Mouse (Mus musculus) small intestine, adult 2 months (tissue): Measurements from ENCODE around the gene Nol10. TPM values are rescaled to one million over a fixed set of nuclear protein-coding genes. Genes with fewer than 3 reads are reported as not detected.

Experiments
- H3K27ac ChIP-seq: fragments of 200-500 bp; 2 replicates; pipeline ENCODE4 v1.5.1; 2012; ENCODE audit warnings: low read depth, low read length, control low read depth, inconsistent platforms; ENCODE audit not compliant: insufficient read depth
- H3K27me3 ChIP-seq: fragments of 200-500 bp; 2 replicates; pipeline ENCODE4 v1.6.1; 2012; ENCODE audit warnings: mild to moderate bottlenecking, moderate library complexity, low read length, inconsistent platforms; ENCODE audit not compliant: control insufficient read depth, insufficient read depth
- H3K36me3 ChIP-seq: fragments of 200-500 bp; 2 replicates; pipeline ENCODE4 v1.6.1; 2012; ENCODE audit warnings: mild to moderate bottlenecking, low read length, control low read depth, inconsistent platforms; ENCODE audit not compliant: control insufficient read depth, insufficient read depth
- H3K4me1 ChIP-seq: fragments of 200-500 bp; 2 replicates; pipeline ENCODE4 v1.6.1; 2012; ENCODE audit warnings: low read length, inconsistent platforms, mixed read lengths; ENCODE audit not compliant: control insufficient read depth, insufficient read depth, insufficient read length
- H3K4me3 ChIP-seq: fragments of 200-500 bp; 2 replicates; pipeline ENCODE4 v1.5.1; 2012; ENCODE audit warnings: low read depth, mild to moderate bottlenecking, control low read depth, inconsistent platforms, low read length, moderate library complexity
- CTCF ChIP-seq: fragments of 200-500 bp; IDR thresholded peaks from 2 replicates; pipeline ENCODE4 v1.5.1; 2012; ENCODE audit warnings: low read depth, mild to moderate bottlenecking, control low read depth, inconsistent platforms, low read length, moderate library complexity, mixed read lengths; ENCODE audit not compliant: insufficient replicate concordance, insufficient read length; ENCODE audit errors: extremely low read depth
- POLR2A ChIP-seq: fragments of 200-500 bp; IDR thresholded peaks from 2 replicates; pipeline ENCODE4 v1.6.1; 2012; ENCODE audit warnings: low read depth, mild to moderate bottlenecking, control low read depth, inconsistent platforms, low read length, moderate library complexity
- WGBS: fragments of 180-500 bp; shearing (Covaris S2); methylation state at CpG from one replicate; pipeline ENCODE4 v1.1.7; 2018; 5-methylcytosine and 5-hydroxymethylcytosine counted together
- polyA plus RNA-seq: library from polyadenylated mRNA; depleted of rRNA; stranded (reverse); fragments of >200 nt; gene quantifications from 2 replicates; pipeline ENCODE4 v1.2.3, GENCODE M21; 2012

The Nol10 gene
- polyA plus RNA-seq, 1 experiment, result 1.3 TPM

DNA sequence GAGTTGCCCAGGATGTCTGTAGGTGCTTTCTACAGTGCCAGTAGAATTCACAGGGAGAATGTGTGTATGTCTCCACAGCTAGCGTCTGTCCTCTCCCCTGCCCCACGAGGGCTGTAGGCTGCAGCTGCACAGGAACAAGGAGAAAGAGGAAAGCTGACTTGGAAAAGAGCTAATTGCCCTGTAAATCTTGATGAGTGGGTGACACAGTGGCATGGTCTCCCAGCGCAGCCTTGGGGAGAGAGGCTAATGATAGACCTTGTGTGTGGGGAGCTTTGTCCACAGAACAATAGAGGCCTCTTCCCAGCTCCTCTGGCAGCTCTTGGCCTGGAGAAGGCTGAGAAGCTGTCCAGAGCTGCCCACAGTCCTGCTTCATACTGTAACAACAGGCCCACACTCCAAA, 78.5 kb downstream of the Nol10 start:
- Histone ChIP-seq H3K4me1 (no peaks in the 10 kb centered on the region), H3K27ac (no peak overlapping the region), H3K4me3 (no peak overlapping the region), H3K36me3 (peaks cover 19% of the 10 kb centered on the region; the same call in 1 of the 2 replicates), H3K27me3 (no peaks in the 10 kb centered on the region)
- WGBS, result 80% methylated on average over 3 of the region's 3 CpGs
- TF ChIP-seq POLR2A (no peak), CTCF (no peak)

DNA sequence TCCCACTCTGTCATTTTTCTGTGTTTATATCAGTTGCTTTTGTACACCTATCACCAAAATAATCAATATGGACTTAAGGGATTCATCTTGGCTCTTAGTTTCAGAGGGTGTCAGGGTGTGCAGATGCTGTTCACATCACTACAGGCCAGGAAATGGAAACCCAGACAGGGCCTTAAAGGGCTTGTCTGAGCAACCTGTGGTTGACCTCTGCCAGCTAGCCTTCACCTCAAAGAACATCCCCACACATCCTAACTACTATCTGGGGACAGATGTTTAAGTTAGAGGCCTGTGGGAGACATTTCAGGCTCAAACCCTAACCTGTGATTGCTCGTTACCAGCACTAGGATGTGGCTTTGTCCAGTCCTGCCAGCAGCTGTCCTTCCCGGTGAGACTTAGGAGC, 82.3 kb downstream of the Nol10 start:
- no peak for TF ChIP-seq POLR2A
- no peak for TF ChIP-seq CTCF
- 89% methylated on average over 2 of the region's 2 CpGs for WGBS

GRCm38 (mm10) chr12:17431166-17431565, 82.9 kb downstream of the Nol10 start:
- no peak overlapping the region for H3K27ac ChIP-seq
- H3K27me3 ChIP-seq, result no peaks in the 10 kb centered on the region
- TF ChIP-seq CTCF, result no peak
- no peak for TF ChIP-seq POLR2A
- WGBS, result 79% methylated on average over 5 of the region's 5 CpGs
- no peaks in the 10 kb centered on the region for H3K4me1 ChIP-seq
- H3K36me3 ChIP-seq, result peaks cover 5% of the 10 kb centered on the region; the same call in 1 of the 2 replicates
- H3K4me3 ChIP-seq, result no peak overlapping the region

More for the DNA sequence above, 82.3 kb downstream of the Nol10 start:
- H3K36me3 ChIP-seq, result peaks cover 8% of the 10 kb centered on the region; the same call in 1 of the 2 replicates
- no peaks in the 10 kb centered on the region for H3K4me1 ChIP-seq
- H3K27ac ChIP-seq, result no peak overlapping the region
- H3K27me3 ChIP-seq, result no peaks in the 10 kb centered on the region
- H3K4me3 ChIP-seq, result no peak overlapping the region

DNA sequence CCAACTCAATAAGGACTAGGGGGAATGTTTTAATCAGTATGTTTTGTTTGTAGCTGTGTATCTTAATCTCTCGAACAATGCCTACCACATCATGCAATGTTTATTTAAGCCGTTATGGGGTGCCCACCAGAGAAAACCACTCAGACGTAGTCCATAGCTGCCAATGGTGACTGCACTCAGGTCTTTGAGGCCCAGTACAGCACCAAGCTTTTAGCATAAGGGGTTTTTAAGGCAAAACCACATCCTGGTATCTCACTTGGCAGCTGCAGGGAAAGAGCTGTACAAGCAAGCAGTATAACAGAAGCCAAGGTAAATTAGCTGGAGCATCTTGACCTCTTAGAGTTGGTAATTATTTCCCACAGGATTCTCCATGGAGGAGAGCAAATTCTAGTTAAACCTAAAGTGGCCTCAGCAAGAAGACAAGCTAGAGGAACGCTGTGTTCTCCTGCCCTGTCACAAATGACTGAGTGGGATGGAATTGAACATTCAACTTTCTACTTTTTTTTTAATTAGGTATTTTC, 83.6 kb downstream of the Nol10 start:
- no peak for TF ChIP-seq POLR2A
- TF ChIP-seq CTCF, result no peak
- H3K4me1 ChIP-seq, result no peaks in the 10 kb centered on the region
- no peak overlapping the region for H3K27ac ChIP-seq
- no peak overlapping the region for H3K4me3 ChIP-seq
- no peaks in the 10 kb centered on the region for H3K27me3 ChIP-seq
- peaks cover 2% of the 10 kb centered on the region; the same call in 1 of the 2 replicates for H3K36me3 ChIP-seq
- WGBS, result 87% methylated on average over 4 of the region's 4 CpGs

DNA sequence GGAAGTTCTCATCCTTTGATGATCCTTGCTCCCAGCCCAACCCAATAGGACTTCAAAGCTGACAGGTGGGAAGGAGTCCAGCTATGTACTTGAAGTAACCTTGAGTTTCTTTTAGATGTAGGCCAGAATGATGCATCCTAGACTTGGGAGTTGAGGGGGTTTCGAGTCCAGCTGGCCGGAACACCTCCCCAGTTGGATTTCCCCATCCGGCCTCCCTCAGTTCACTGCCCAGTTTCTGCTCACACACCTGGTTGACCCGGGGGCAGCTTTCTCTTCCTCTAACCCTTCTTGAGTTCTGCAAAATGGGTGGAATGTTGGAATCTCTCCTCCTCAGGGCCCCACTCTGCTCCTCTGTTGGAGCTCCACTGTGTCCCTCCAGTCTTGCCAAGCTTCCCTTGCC, 85.5 kb downstream of the Nol10 start:
- TF ChIP-seq POLR2A (no peak), CTCF (no peak)
- peaks cover 2% of the 10 kb centered on the region; the same call in 1 of the 2 replicates for H3K36me3 ChIP-seq
- no peaks in the 10 kb centered on the region for H3K27me3 ChIP-seq
- WGBS, result 84% methylated on average over 4 of the region's 4 CpGs
- no peak overlapping the region for H3K27ac ChIP-seq
- H3K4me3 ChIP-seq, result no peak overlapping the region
- no peaks in the 10 kb centered on the region for H3K4me1 ChIP-seq

DNA sequence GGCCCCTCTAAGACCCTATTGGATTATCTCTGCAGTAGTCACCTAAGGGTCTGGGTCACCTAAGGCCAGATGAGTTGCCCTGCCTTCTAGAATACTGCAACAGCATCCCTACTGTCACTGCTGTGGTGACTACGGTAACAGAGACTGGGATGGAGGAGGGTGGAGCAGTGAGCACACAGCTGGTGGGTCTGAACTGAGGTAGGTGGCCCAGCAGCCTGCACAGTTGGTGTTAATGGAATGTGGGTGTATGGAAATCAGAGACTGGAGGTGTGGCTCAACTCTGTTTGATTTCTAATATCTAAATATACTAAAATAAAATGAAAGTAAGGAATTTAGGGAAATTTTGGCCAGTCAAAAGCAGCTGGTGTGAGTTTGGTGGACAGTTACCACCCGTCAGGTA, 88.2 kb downstream of the Nol10 start:
- no peak for TF ChIP-seq POLR2A
- no peak for TF ChIP-seq CTCF
- H3K4me1 ChIP-seq, result peaks cover 3% of the 10 kb centered on the region; the same call in 1 of the 2 replicates
- H3K27ac ChIP-seq, result no peak overlapping the region
- no peak overlapping the region for H3K4me3 ChIP-seq
- WGBS, result 85% methylated on average over 2 of the region's 2 CpGs
- no peaks in the 10 kb centered on the region for H3K27me3 ChIP-seq
- no peaks in the 10 kb centered on the region for H3K36me3 ChIP-seq

DNA sequence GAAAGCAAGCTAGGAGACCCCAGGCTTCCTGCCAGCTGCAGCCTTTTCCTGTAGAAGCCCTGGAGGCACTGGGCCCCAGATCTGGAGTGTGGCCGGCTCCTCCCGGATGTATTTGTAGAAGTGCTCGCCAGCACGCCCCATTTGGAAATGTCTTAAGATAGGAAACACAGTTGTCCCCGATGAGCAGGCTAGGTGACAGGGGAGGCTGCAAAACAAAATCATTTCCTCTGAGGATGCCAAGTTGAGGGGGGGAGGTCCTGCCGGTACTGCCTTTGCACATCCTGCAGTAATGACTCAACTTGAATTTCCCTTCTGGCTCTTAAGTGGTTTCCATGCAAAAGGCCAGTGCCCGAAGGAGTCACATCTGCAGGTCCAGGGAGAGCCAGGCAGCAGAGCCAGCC, 92.0 kb downstream of the Nol10 start:
- TF ChIP-seq POLR2A (no peak), CTCF (no peak)
- 65% methylated on average over 7 of the region's 7 CpGs for WGBS
- H3K36me3 ChIP-seq, result no peaks in the 10 kb centered on the region

GRCm38 (mm10) chr12:17441495-17441894, 93.2 kb downstream of the Nol10 start:
- no peak for TF ChIP-seq POLR2A
- TF ChIP-seq CTCF, result no peak
- H3K4me3 ChIP-seq, result no peak overlapping the region
- no peaks in the 10 kb centered on the region for H3K27me3 ChIP-seq
- no peak overlapping the region for H3K27ac ChIP-seq
- 37% methylated on average over 9 of the region's 9 CpGs for WGBS
- peaks cover 5% of the 10 kb centered on the region; the same call in 1 of the 2 replicates for H3K4me1 ChIP-seq
- no peaks in the 10 kb centered on the region for H3K36me3 ChIP-seq

More for the DNA sequence above, 92.0 kb downstream of the Nol10 start:
- H3K4me3 ChIP-seq, result no peak overlapping the region
- H3K27me3 ChIP-seq, result no peaks in the 10 kb centered on the region
- peaks cover 5% of the 10 kb centered on the region; the same call in 1 of the 2 replicates for H3K4me1 ChIP-seq
- no peak overlapping the region for H3K27ac ChIP-seq
